Mouse (Mus musculus) forebrain, embryonic 13.5 days (tissue): Measurements from ENCODE around the gene Syt5. TPM values are rescaled to one million over a fixed set of nuclear protein-coding genes. Genes with fewer than 3 reads are reported as not detected.
"Not testable (repeated sequence)": the region's sequence is repeated elsewhere in the genome, so short reads cannot be mapped to it uniquely, and the experiment has no call there.

Source experiments
- ATAC-seq: fragments of 200-750 bp; cut with Nextera tagmentation; 2 replicates; pipeline ENCODE4 v1.8.0; 2017
- H3K27ac ChIP-seq: fragments of 300-500 bp; sonication (generic); 2 replicates; pipeline ENCODE4 v1.5.1; 2015; ENCODE audit warnings: inconsistent platforms, mild to moderate bottlenecking, moderate library complexity
- H3K27me3 ChIP-seq: fragments of 300-500 bp; sonication (generic); 2 replicates; pipeline ENCODE4 v1.6.1; 2015; ENCODE audit warnings: mild to moderate bottlenecking, inconsistent platforms
- H3K36me3 ChIP-seq: fragments of 300-500 bp; sonication (generic); 2 replicates; pipeline ENCODE4 v1.6.1; 2015; ENCODE audit warnings: mild to moderate bottlenecking, inconsistent platforms; ENCODE audit not compliant: poor library complexity, severe bottlenecking
- H3K4me1 ChIP-seq: fragments of 300-500 bp; sonication (generic); 2 replicates; pipeline ENCODE4 v1.6.1; 2015; ENCODE audit warnings: inconsistent platforms
- H3K4me2 ChIP-seq: fragments of 300-500 bp; sonication (generic); 2 replicates; pipeline ENCODE4 v1.6.1; 2015; ENCODE audit warnings: inconsistent platforms, mild to moderate bottlenecking, moderate library complexity
- H3K4me3 ChIP-seq: fragments of 300-500 bp; sonication (generic); 2 replicates; pipeline ENCODE4 v1.5.1; 2015; ENCODE audit warnings: mild to moderate bottlenecking, inconsistent platforms
- H3K9ac ChIP-seq: fragments of 300-500 bp; sonication (generic); 2 replicates; pipeline ENCODE4 v1.6.1; 2015; ENCODE audit warnings: mild to moderate bottlenecking, inconsistent platforms
- H3K9me3 ChIP-seq: fragments of 300-500 bp; sonication (generic); replicated peaks from 2 replicates; pipeline ENCODE4 v1.6.1; 2016; ENCODE audit warnings: inconsistent platforms
- WGBS: fragments of 180-500 bp; shearing (Covaris S2); methylation state at CpG from one replicate; pipeline ENCODE4 v1.1.7; 2015; 5-methylcytosine and 5-hydroxymethylcytosine counted together
- polyA plus RNA-seq: library from polyadenylated mRNA; unstranded; fragments of >200 nt; fragmentation: Nextera tagmentation; extraction: Ambion mirVana; gene quantifications from 2 replicates; pipeline ENCODE4 v1.2.1, GENCODE M21; 2015

The Syt5 gene
- polyA plus RNA-seq: 64.0 and 86.3 TPM in 2 replicates

DNA sequence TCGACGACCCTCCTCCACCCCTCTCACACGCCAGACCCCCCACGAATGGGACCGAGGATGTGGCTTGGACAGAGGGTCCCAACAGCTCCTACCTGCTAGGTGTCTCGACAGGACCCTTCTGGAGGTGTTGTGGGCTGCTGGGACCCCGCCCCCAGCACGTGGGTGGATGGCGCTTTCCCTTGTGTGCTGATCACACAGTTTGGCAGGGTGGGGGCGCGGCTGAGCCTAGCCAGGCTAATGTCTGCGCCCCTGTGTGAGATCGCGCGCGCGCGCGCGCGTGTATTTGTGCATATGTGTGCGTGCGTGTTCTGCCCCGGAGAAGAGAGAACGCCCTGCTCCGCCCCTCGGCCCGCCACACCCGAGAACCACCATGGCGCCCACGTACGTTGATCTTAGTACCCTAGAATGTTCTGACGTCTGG, at the start of gene Syt5:
Gene Syt5, minus strand, starts transcription at position 321 of the 421 bp plus-strand sequence.
- Histone ChIP-seq H3K4me2 (peak within 1 kb of the TSS; percentile 78), H3K4me1 (peaks cover 17% of the 10 kb centered on the region), H3K4me3 (peak within 1 kb of the TSS; percentile 46), H3K9ac (peak within 1 kb of the TSS; percentile 62), H3K27me3 (no peaks in the 10 kb centered on the region), H3K27ac (peak within 1 kb of the TSS; percentile 67), H3K36me3 (0 out of 2 replicates have a peak, but pooled peaks cover under 1% of the 10 kb centered on the region), H3K9me3 (no peaks in the 10 kb centered on the region)
- ATAC-seq: peak; percentile 84
- 4% methylated on average over 33 of the region's 33 CpGs for WGBS

GRCm38 (mm10) chr7:4597046-4597445, 49.7 kb upstream of the Syt5 start:
- ATAC-seq, H3K4me1 ChIP-seq, H3K9me3 ChIP-seq, H3K4me2 ChIP-seq, H3K9ac ChIP-seq, H3K27ac ChIP-seq, H3K27me3 ChIP-seq, H3K36me3 ChIP-seq, H3K4me3 ChIP-seq: not testable (repeated sequence)
- 77% methylated on average over 4 of the region's 4 CpGs for WGBS

DNA sequence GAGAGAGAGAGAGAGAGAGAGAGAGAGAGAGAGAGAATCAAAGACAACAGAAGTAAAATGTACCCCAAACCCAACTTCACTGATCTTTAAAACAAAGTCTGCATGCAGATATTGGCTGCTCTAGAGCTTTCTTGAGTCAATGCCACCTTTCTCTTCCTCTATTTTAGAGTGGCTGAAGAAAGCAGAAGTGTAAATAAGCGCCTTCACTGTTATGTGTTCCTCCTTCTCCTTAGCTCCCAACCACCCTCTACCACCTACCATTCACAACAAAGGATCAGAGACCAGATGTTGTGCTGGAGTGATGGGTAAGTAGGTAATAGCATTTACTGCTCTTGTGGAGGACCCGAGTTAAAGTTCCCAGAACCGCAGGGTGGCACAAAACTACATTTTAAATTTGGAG, 34.1 kb upstream of the Syt5 start:
- H3K4me2 ChIP-seq, H3K36me3 ChIP-seq, H3K9ac ChIP-seq, ATAC-seq, H3K27me3 ChIP-seq, H3K4me3 ChIP-seq, H3K27ac ChIP-seq, H3K9me3 ChIP-seq, H3K4me1 ChIP-seq: not testable (repeated sequence)
- WGBS: 74% methylated on average over 3 of the region's 3 CpGs

- H3K4me3 ChIP-seq, H3K9me3 ChIP-seq, H3K4me2 ChIP-seq, H3K36me3 ChIP-seq, H3K27ac ChIP-seq, H3K4me1 ChIP-seq, ATAC-seq, H3K27me3 ChIP-seq, H3K9ac ChIP-seq: not testable (repeated sequence)
- WGBS: 68% methylated on average over 2 of the region's 2 CpGs
These were observed 25.0 kb upstream of the Syt5 start for GRCm38 (mm10) chr7:4572361-4572760.

DNA sequence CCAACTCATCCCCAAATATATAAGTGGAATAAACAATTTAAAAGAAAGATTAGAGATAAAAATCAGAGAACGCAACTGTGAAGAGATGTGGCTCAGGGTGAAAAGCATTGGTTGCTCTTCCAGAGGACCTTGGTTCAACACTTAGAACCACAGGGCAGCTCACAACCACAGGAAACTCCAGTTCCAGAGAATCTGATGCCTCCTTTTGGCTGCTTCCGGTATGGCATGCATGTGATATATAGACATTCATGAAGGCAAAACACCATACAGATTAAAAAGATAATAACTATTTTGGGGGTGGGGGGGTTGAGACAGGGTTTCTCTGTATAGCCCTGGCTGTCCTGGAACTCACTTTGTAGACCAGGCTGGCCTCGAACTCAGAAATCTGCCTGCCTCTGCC, 15.3 kb upstream of the Syt5 start:
- 93% methylated on average over 3 of the region's 3 CpGs for WGBS
- no peak for ATAC-seq
- Histone ChIP-seq H3K4me3 (no peak overlapping the region), H3K27me3 (no peaks in the 10 kb centered on the region), H3K27ac (no peak overlapping the region), H3K9me3 (no peaks in the 10 kb centered on the region), H3K9ac (no peak overlapping the region), H3K4me1 (no peaks in the 10 kb centered on the region), H3K4me2 (no peak overlapping the region), H3K36me3 (no peaks in the 10 kb centered on the region)

GRCm38 (mm10) chr7:4557167-4557560, 9.8 kb upstream of the Syt5 start:
- WGBS: 76% methylated on average over 6 of the region's 6 CpGs
- H3K27ac ChIP-seq: no peak overlapping the region
- H3K9ac ChIP-seq: no peak overlapping the region

DNA sequence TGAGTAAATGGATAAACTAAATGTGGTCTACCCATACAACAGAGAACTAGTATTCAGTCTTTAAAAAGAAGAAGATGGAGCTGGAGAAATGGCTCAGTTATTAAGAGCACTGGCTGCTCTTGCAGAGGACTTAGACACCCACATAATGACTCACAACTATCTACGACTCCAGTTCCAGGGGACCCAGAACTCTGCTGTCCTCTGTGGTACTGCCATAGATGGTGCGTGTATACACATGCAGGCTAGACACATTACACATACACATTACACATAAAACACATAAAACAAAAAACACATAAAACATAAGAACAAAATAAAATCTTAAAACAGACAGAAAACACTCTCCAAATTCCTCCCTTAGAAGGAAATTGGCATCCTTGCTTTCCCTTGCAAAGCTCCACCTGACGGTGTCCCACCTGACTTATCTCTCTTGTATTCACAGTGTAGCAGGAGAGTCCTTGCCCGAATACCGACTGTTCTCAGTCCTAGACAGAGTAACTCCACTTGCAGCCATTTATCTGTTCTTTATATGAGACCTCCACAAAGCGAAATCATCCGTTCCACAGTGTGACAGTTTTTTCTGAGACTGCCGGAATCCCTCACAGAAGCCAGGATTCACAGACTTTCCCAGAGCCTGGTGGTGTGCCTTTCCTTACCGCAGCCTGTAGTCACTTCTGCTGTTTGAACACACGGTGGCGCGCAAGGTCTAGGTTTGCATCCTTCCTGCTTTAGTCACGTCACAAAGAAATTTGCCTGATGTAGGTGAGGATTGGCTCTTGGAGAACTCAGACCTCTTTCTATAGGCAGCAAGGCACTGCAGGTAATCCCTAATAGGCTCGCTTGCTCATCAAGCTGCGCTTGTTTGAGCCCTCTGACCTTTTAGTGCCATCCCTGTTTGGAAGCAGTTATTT, 9.2 kb upstream of the Syt5 start:
- peak overlapping the region; percentile 26 for H3K4me2 ChIP-seq
- H3K9ac ChIP-seq: no peak overlapping the region
- no peaks in the 10 kb centered on the region for H3K36me3 ChIP-seq
- H3K4me1 ChIP-seq: no peaks in the 10 kb centered on the region
- H3K9me3 ChIP-seq: no peaks in the 10 kb centered on the region
- H3K27ac ChIP-seq: no peak overlapping the region
- H3K27me3 ChIP-seq: peaks cover 2% of the 10 kb centered on the region; the same call in 1 of the 2 replicates
- peak; percentile 96 for ATAC-seq
- 22% methylated on average over 15 of the region's 15 CpGs for WGBS
- no peak overlapping the region for H3K4me3 ChIP-seq

More at GRCm38 (mm10) chr7:4557167-4557560, 9.8 kb upstream of the Syt5 start:
- H3K9me3 ChIP-seq: no peaks in the 10 kb centered on the region
- peaks cover 2% of the 10 kb centered on the region; the same call in 1 of the 2 replicates for H3K27me3 ChIP-seq
- H3K4me2 ChIP-seq: peak overlapping the region; percentile 26
- no peaks in the 10 kb centered on the region for H3K36me3 ChIP-seq
- peak; percentile 54; the same call in 1 of the 2 replicates for ATAC-seq
- H3K4me3 ChIP-seq: no peak overlapping the region
- H3K4me1 ChIP-seq: no peaks in the 10 kb centered on the region

DNA sequence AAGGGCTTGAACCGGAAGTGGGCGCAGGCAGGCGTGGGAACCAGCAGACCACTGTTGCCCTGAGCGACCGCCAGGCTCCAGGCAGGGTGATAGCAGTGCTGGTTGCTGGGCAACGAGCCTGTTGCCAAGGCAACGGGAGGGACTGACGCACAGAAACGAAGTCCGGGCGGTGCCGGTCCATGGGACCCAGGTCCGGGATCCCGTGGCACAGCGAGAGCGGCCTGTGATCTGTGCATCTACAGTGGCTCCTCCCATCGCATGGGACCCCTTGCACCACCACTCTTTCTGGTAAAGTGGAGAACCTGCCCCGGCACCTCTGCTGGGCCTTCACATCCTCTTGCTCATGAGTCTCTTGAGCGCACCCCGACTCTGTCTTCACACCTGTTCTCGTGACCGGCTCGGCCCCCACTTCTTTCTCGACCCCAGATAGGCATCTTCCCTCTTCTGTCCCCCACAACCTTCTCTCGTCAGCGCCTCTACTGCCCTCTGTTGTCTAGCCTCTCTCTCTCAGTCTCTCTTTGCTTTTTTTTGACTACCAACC, 680 bp downstream of the Syt5 start:
- Histone ChIP-seq H3K9me3 (no peaks in the 10 kb centered on the region), H3K4me1 (peaks cover 17% of the 10 kb centered on the region), H3K27me3 (no peaks in the 10 kb centered on the region), H3K4me2 (peak overlapping the region; percentile 78), H3K9ac (peak overlapping the region; percentile 62), H3K27ac (peak overlapping the region; percentile 67), H3K4me3 (peak overlapping the region; percentile 46), H3K36me3 (peaks cover 5% of the 10 kb centered on the region; the same call in 1 of the 2 replicates)
- WGBS: 0% methylated on average over 26 of the region's 26 CpGs
- ATAC-seq: peak; percentile 91

DNA sequence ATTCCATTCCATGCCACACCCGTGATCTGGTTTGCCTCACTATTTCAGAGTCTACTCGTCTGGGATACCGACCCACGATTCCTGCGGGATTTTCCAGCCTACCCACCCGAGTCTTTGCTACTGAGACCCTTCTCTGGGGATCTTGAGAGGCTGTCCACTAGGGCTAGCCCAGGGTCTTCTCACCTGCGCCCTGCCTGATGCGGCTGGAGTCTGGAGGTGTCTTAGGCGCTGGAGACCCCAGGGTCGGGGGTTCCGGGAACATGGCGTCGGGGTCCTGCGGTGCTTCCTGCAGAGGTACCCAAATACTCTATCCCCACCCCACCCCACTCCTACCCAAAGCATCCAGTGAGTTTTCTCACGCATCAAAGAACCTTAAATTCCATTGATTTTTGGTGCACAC, 1.3 kb downstream of the Syt5 start:
- peaks cover 11% of the 10 kb centered on the region; the same call in 1 of the 2 replicates for H3K36me3 ChIP-seq
- peak overlapping the region; percentile 67 for H3K27ac ChIP-seq
- peak overlapping the region; percentile 46 for H3K4me3 ChIP-seq
- H3K9me3 ChIP-seq: no peaks in the 10 kb centered on the region
- H3K4me1 ChIP-seq: peaks cover 17% of the 10 kb centered on the region
- WGBS: 75% methylated on average over 15 of the region's 15 CpGs
- H3K9ac ChIP-seq: peak overlapping the region; percentile 62
- ATAC-seq: peak; percentile 26
- peak overlapping the region; percentile 78 for H3K4me2 ChIP-seq
- H3K27me3 ChIP-seq: no peaks in the 10 kb centered on the region

DNA sequence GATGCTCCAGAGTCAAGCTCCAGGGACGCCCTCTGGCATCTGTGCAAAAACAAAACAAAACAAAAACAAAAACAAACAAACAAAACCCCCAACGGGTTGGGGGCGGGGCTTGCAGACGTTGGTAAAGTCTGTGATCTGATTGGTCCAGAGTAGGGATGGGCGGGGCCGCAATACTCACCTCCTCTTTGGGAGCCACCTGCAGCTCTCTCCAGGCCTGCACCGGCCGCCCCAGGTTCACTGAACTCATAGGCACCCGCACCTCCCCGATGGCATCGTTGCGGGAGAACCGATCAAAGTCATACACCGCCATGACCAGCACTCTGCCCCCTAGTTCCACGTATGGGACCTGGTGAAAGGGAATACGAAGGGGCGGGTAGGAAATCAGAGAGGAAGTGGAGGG, 5.3 kb downstream of the Syt5 start:
- 46% methylated on average over 17 of the region's 17 CpGs for WGBS
- H3K9me3 ChIP-seq: no peaks in the 10 kb centered on the region

DNA sequence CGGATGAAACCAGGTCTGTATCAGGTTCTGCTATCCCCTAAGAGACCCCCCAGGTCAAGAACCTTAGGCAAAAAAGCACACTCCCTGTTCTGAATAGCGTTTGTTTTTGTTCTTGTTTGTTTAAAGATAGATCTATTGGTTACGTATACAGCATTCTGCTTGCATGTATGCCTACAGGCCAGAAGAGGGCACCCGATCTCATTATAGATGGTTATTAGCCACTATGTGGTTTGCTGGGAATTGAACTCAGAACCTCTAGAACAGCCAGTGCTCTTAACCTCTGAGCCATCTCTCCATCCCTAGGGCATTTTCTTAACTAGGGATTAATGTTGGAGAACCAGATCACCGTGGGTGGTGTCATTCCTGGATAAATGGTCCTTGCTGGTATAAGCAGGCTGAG, 6.0 kb downstream of the Syt5 start:
- H3K4me2 ChIP-seq: no peak overlapping the region
- H3K9ac ChIP-seq: no peak overlapping the region
- H3K27ac ChIP-seq: no peak overlapping the region
- H3K4me1 ChIP-seq: peaks cover 10% of the 10 kb centered on the region
- no peaks in the 10 kb centered on the region for H3K27me3 ChIP-seq
- no peaks in the 10 kb centered on the region for H3K9me3 ChIP-seq
- no peak overlapping the region for H3K4me3 ChIP-seq
- whole genome bisulfite sequencing: 67% methylated on average over 5 of the region's 5 CpGs
- H3K36me3 ChIP-seq: peaks cover 27% of the 10 kb centered on the region; the same call in 1 of the 2 replicates
- no peak for ATAC-seq

More for the DNA sequence above, 5.3 kb downstream of the Syt5 start:
- peaks cover 27% of the 10 kb centered on the region; the same call in 1 of the 2 replicates for H3K36me3 ChIP-seq
- no peak overlapping the region for H3K9ac ChIP-seq
- no peak overlapping the region for H3K4me2 ChIP-seq
- no peak overlapping the region for H3K27ac ChIP-seq
- peaks cover 13% of the 10 kb centered on the region for H3K4me1 ChIP-seq
- ATAC-seq: no peak
- no peaks in the 10 kb centered on the region for H3K27me3 ChIP-seq
- H3K4me3 ChIP-seq: no peak overlapping the region

- Histone ChIP-seq H3K4me2 (no peak overlapping the region), H3K27me3 (no peaks in the 10 kb centered on the region), H3K9me3 (no peaks in the 10 kb centered on the region), H3K4me3 (no peak overlapping the region), H3K27ac (no peak overlapping the region), H3K36me3 (peaks cover 27% of the 10 kb centered on the region; the same call in 1 of the 2 replicates), H3K9ac (no peak overlapping the region), H3K4me1 (no peaks in the 10 kb centered on the region)
- 97% methylated on average over 2 of the region's 2 CpGs for WGBS
- no peak for ATAC-seq
These were observed 8.3 kb downstream of the Syt5 start for GRCm38 (mm10) chr7:4539019-4539418.
